Mouse (Mus musculus) stomach, postnatal 0 days (tissue): ENCODE data around the gene Hist2h2aa2. TPM values are rescaled to one million over a fixed set of nuclear protein-coding genes. Genes with fewer than 3 reads are reported as not detected.

Experiments used
- ATAC-seq: fragments of 200-750 bp; cut with Nextera tagmentation; 2 replicates; pipeline ENCODE4 v1.8.0; 2017; ENCODE audit not compliant: low FRiP score, low TSS enrichment
- DNase-seq: peaks from one replicate; pipeline ENCODE4 v3.0.0-alpha.2; 2016; ENCODE audit warnings: low spot score
- H3K27ac ChIP-seq: fragments of 300-500 bp; sonication (generic); replicated peaks from 2 replicates; pipeline ENCODE4 v1.5.1; 2014; ENCODE audit warnings: mild to moderate bottlenecking, control low read depth
- H3K27me3 ChIP-seq: fragments of 300-500 bp; sonication (generic); 2 replicates; pipeline ENCODE4 v1.6.1; 2014; ENCODE audit warnings: low read length; ENCODE audit not compliant: control insufficient read depth, insufficient read depth
- H3K36me3 ChIP-seq: fragments of 300-500 bp; sonication (generic); 2 replicates; pipeline ENCODE4 v1.6.1; 2014; ENCODE audit warnings: low read length, mixed read lengths; ENCODE audit not compliant: control insufficient read depth, insufficient read depth
- H3K4me1 ChIP-seq: fragments of 300-500 bp; sonication (generic); replicated peaks from 2 replicates; pipeline ENCODE4 v1.6.1; 2014; ENCODE audit warnings: antibody characterized with exemption; ENCODE audit not compliant: control insufficient read depth, insufficient read depth
- H3K4me2 ChIP-seq: fragments of 300-500 bp; sonication (generic); replicated peaks from 2 replicates; pipeline ENCODE4 v1.6.1; 2014; ENCODE audit warnings: low read depth, mild to moderate bottlenecking, control low read depth, moderate library complexity
- H3K4me3 ChIP-seq: fragments of 300-500 bp; sonication (generic); 2 replicates; pipeline ENCODE4 v1.5.1; 2014; ENCODE audit warnings: low read depth, low read length, control low read depth
- H3K9ac ChIP-seq: fragments of 300-500 bp; sonication (generic); 2 replicates; pipeline ENCODE4 v1.6.1; 2014; ENCODE audit warnings: mild to moderate bottlenecking, low read length, control low read depth, mixed read lengths
- H3K9me3 ChIP-seq: fragments of 300-500 bp; sonication (generic); 2 replicates; pipeline ENCODE4 v1.6.1; 2016; ENCODE audit warnings: low read length; ENCODE audit not compliant: control insufficient read depth
- CTCF ChIP-seq: IDR thresholded peaks from 2 replicates; pipeline ENCODE4 v1.5.1; 2016; ENCODE audit warnings: antibody characterized with exemption, low read depth, mild to moderate bottlenecking, moderate library complexity
- EP300 ChIP-seq: optimal IDR thresholded peaks from 2 replicates; pipeline ENCODE3; 2016; ENCODE audit warnings: antibody characterized with exemption
- WGBS: fragments of 180-500 bp; shearing (Covaris S2); extraction: QIAGEN DNeasy Blood & Tissue Kit; methylation state at CpG from one replicate; pipeline ENCODE4 v1.1.7; 2014; 5-methylcytosine and 5-hydroxymethylcytosine counted together
- polyA plus RNA-seq: library from polyadenylated mRNA; unstranded; fragments of >200 nt; fragmentation: Nextera tagmentation; extraction: Ambion mirVana; gene quantifications from 2 replicates; pipeline ENCODE4 v1.2.1, GENCODE M21; 2015

The Hist2h2aa2 gene
- polyA plus RNA-seq, 1 experiment from 2014 or later = 246 TPM

DNA sequence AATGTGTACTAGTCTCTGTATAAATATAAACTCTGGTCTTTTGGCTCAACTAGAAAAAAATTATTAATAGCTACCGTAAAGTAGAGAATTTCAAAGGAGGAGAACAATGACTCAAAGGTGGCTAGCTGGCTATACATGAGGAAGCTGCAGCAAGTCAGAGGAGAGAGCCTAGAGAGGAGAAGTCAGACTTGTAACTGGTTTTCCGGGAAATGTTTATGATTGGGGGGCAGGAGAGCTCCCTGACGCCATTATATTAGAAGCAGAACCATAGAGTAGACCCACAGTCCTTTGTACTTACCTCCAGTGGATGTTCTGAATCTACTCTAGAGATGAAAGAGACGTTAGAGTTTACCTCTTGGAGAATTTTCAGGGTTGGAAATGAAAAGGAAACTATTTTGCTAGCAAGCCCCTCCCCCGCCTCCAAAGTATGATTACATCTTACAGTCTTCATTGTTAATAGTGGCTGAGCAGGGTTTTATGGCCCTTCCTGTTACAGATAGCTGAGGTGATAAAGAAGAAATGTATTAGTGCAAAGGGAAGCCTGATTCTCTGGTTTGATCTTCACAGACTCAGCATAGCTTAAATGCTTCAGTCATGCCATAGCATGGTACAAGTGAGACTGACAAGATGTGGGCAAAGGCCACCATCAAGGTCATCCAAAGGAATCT lies 16.0 kb upstream of the Hist2h2aa2 start:
- no peaks in the 10 kb centered on the region for H3K9me3 ChIP-seq
- no peak; the same call in 1 of the 2 replicates for ATAC-seq
- 44% methylated on average over 5 of the region's 5 CpGs for WGBS
- H3K4me3 ChIP-seq = no peak overlapping the region
- H3K36me3 ChIP-seq = no peaks in the 10 kb centered on the region
- H3K9ac ChIP-seq = no peak overlapping the region
- H3K27me3 ChIP-seq = no peaks in the 10 kb centered on the region
- no peaks in the 10 kb centered on the region; the same call in 1 of the 2 replicates for H3K4me1 ChIP-seq
- DNase-seq = no peak
- TF ChIP-seq CTCF (no peak), EP300 (no peak)
- 0 out of 2 replicates have a peak overlapping the region, but pooled peaks have one; percentile 56 for H3K27ac ChIP-seq
- no peak overlapping the region for H3K4me2 ChIP-seq

DNA sequence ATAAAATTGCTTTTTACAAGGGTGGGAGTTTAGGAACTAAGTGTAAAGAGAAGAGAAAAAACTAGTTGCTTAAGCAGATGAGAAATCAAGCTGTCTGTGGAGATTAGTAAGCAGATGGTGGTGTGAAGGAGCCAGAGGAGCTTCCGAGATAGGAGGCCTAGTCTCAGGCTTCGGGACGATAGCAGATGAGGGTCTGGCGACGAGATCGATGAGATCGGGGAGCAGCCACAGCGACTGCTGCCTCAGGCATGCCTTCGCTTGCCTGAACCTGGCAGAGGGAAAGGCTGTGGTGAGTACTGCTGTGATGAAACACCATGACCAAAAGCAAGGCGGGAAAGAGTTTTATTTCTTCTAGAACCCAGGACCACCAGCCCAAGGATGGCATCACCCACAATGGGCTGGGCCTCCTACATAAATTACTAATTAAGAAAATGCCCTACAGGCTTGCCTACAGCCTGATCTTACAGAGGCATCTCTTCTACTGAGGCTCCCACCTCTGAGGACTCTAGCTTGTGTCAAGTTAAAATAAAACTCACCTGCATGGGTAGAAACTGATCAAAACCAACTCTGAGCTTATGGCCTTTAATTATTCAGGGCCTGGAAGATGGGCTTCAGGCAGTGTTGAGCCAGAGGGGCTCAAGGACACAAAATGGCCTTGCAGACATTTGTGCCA lies 14.7 kb upstream of the Hist2h2aa2 start:
- WGBS = 38% methylated on average over 10 of the region's 10 CpGs
- no peak; the same call in 1 of the 2 replicates for ATAC-seq
- no peak overlapping the region for H3K27ac ChIP-seq
- DNase-seq = no peak
- no peak overlapping the region for H3K4me3 ChIP-seq
- H3K4me2 ChIP-seq = no peak overlapping the region
- H3K4me1 ChIP-seq = no peaks in the 10 kb centered on the region; the same call in 1 of the 2 replicates
- H3K27me3 ChIP-seq = no peaks in the 10 kb centered on the region
- TF ChIP-seq EP300 = no peak
- TF ChIP-seq CTCF = no peak
- no peaks in the 10 kb centered on the region for H3K36me3 ChIP-seq
- no peak overlapping the region for H3K9ac ChIP-seq
- H3K9me3 ChIP-seq = no peaks in the 10 kb centered on the region

DNA sequence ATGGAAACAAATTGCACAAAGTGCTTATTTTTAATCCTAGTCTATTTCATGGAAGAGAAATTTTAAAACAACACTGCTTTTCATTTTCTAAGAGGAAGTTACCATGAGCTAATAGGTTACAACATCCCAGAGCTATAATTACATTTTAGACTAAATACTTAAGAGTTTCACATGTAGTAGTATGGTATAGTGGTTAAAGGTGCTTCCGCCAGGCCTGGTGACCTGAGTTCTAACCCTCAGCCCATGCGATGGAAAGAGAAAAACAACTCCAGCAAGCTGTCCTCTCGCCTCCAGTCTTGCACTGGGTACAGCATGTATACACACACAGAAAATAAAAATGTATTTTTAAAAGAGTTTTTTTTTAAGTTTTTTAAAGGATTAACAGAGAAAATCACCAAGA lies 11.7 kb upstream of the Hist2h2aa2 start:
- no peaks in the 10 kb centered on the region for H3K36me3 ChIP-seq
- no peaks in the 10 kb centered on the region; the same call in 1 of the 2 replicates for H3K4me1 ChIP-seq
- no peak for DNase-seq
- H3K27me3 ChIP-seq = no peaks in the 10 kb centered on the region
- H3K4me2 ChIP-seq = no peak overlapping the region
- H3K9ac ChIP-seq = no peak overlapping the region
- H3K27ac ChIP-seq = no peak overlapping the region
- WGBS = 88% methylated on average over 3 of the region's 3 CpGs
- TF ChIP-seq EP300 (no peak), CTCF (no peak)
- ATAC-seq = no peak
- no peaks in the 10 kb centered on the region for H3K9me3 ChIP-seq
- H3K4me3 ChIP-seq = no peak overlapping the region

DNA sequence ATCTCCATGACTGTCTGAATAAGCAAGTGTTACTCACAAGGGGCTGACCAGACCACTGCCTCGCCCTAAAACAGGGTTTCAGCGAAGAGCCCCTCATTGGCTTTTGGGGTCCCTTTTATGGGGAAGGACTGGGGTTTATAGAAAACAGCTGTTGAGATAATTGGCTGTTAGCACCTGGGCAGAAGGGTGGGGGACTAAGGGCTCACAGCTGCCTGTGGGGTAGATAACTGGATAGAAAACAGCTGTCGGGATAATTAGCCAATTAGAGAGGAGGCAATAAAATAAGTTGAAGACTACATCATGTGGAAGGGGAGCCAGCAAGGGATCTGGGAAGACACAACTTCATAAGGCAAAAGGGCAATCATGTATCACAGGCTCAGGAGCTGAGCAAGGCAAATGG lies 10.8 kb upstream of the Hist2h2aa2 start:
- Histone ChIP-seq H3K27ac (no peak overlapping the region), H3K4me2 (no peak overlapping the region), H3K9me3 (no peaks in the 10 kb centered on the region), H3K9ac (no peak overlapping the region), H3K27me3 (no peaks in the 10 kb centered on the region), H3K4me3 (no peak overlapping the region), H3K36me3 (no peaks in the 10 kb centered on the region), H3K4me1 (no peaks in the 10 kb centered on the region)
- DNase-seq = no peak
- no peak for TF ChIP-seq EP300
- TF ChIP-seq CTCF = no peak
- no peak for ATAC-seq
- WGBS = 81% methylated on average over 3 of the region's 3 CpGs

DNA sequence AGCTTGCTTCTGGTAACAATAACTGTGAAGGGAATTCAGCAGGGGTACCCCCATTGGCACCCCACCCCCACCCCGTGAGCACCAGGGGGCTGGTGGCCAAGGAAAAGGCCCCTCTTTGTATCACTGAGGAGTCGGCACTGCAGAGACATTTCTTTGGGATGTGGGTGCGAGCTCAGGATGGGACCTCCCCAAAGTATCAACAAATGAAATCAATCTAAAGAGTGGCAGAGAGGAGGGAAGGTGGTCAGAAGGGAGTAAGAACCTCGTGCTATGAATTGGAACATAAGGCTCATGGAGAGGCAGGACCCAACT lies 8.9 kb upstream of the Hist2h2aa2 start:
- no peak for TF ChIP-seq EP300
- TF ChIP-seq CTCF = no peak
- no peak overlapping the region for H3K27ac ChIP-seq
- H3K4me2 ChIP-seq = peak overlapping the region; percentile 15; the same call in 1 of the 2 replicates
- no peak overlapping the region for H3K4me3 ChIP-seq
- ATAC-seq (no peak), DNase-seq (no peak)
- no peaks in the 10 kb centered on the region for H3K36me3 ChIP-seq
- WGBS = 39% methylated on average over 4 of the region's 4 CpGs
- H3K27me3 ChIP-seq = no peaks in the 10 kb centered on the region
- no peaks in the 10 kb centered on the region for H3K9me3 ChIP-seq
- H3K9ac ChIP-seq = no peak overlapping the region
- H3K4me1 ChIP-seq = 0 out of 2 replicates have a peak, but pooled peaks cover 2% of the 10 kb centered on the region
